Mouse (Mus musculus): ENCODE data around the gene H2afj.

H2afj gene

DNA sequence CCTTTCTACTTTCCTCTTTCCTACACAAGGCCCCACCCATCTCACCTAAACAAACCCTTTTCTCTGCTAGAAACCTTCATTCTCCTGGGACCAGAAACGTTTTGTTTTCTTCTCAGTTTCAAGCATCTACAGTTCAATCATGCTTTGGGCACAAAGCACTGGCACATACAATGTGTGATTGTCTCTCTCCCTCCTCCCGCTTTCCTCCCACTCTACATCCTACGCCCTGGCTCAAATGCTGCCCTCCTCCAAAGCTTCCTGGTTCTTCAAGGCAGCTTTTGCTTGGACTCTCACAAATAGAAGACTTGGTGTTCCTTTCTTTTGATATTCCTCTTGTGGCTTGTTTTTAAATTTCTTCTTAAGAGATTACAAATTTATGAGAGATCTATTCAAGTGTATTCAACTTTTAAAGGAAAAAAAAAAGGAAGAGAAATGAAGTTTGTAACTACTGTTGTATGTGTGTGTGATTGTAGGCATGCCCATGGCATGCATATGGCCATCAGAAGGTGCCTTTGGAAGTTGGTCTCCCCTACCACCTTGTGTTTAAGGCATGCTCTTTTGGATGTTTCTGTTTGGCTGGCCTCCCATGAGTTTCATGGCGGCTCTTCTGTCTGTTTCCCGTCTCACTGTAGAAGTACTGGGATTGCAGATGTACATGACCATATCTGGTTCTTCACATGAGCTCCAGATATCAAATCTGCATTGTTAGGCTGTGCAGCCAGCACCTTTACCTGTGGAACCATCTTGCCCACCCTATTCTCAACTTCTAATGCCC is 37.8 kb downstream of the H2afj start:
- DNase-seq (ENCODE audit: extremely low read depth, low read depth) = no peak

DNA sequence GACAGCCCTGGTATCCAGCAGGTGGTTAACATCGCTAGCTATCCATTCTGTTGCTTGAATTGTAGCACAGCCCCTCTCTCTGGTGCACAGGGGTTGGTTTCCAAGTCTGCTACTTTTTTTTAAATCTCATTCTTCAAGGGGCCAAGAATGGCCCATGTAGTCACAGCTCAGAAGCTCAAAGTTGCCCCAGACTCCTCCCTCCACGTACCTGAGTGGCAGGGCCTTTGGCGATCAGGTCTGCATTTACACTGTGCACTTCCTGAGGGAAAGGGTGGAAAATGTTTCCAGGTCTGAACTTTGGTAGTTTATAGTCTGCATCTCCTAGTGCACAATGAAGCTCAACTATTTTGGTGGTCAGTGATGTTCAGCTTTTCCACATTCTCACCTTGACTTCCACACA is 39.2 kb downstream of the H2afj start:
- DNase-seq (ENCODE audit: extremely low read depth, low read depth) = no peak

DNA sequence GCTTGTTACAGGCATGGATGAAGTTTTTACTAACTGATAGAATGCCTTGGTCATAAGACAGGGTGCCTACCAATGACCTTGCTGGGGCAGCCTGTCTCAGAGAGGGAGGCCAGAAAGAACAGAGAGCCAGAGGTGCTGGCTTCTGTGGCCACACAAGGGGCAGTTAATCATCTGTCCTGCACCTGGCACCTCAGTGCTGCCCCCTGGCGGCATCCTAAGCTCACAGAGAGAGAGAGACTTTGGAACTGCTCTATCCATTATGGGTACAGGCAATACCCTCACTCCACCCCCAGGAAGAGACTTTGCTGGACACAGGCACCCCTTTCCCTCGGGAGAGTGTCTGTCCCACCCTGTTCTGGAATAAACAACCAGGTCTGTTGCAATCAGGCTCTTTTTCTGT is 39.7 kb downstream of the H2afj start:
- DNase-seq (ENCODE audit: extremely low read depth, low read depth) = no peak

DNA sequence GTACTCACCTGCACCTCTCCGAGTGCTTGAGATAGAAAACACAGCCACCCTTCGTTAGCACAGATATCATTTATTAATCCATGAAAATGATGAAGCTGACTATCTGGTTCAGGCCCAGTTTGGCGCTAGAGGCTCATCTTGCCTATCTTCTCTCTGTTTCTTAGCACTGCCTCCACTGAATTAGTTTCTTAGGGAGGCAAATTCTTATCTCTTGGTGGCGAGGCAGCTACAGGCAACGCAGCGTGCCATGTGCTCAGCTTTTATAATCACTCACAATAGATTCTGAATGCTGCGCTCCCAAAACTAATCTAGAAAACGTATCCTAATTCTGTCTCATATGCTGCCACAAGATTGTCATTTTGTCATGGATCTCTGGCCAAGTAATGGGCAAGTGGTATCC is 40.4 kb downstream of the H2afj start:
- DNase-seq (ENCODE audit: extremely low read depth, low read depth) = no peak

DNA sequence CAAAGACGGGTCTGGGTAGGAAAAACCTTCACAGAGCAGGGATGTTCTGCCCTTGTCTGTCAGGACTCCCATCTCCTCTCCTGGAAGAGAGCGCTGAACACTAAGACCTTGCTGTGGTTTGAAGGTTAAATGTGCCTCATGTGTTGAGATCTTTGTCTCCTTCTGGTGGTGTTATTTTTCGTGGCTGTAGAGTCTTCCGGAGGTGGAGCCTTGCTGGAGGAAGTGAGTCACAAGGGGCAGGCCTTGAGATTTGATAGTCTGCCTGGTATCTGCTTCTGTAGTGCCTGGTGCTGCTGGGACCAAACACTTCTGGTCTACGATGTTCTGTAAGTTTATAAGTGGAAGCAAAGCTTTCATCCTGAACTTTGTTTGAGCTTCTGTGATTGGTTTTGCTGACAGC is 40.9 kb downstream of the H2afj start:
- no peak for DNase-seq (ENCODE audit: extremely low read depth, low read depth)

DNA sequence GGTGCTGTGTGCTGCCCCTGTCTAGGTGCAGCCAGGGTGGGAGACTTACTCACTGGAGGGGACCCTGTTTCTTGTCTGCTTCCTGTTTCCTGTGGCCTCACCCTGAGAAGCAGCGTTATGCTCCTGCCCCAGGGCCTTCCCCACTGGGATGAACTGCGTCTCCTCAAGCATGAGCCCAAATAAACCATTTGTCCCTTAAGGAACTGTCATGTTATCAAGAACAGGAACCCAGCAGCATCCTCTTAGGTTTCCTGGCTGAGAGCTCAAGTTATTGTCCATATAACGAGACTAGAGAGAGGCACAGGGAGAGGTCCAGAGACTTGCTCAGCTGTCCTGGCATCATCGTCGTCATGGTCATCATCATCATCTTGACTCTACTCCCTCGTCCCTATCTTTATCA is 42.2 kb downstream of the H2afj start:
- DNase-seq (ENCODE audit: extremely low read depth, low read depth) = no peak

DNA sequence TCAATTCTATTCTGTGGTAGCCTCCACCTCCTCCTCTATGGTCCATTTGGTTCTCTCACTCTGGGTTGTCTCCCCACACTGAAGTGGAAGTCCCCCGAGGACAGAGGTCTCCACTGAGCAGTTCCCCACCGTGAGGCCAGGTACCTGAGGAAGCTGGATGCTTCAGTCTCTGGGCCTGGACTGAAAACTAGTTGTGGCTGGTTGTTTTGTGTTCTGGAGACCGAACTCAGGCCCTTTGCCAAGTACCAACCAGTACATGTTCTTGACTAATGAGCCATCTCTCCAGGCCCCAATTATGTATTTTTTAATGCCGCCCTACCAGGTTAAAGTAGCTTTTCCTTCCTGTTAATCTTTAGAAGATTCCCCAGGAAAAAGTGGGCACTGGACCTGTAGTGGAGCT is 44.3 kb downstream of the H2afj start:
- no peak for DNase-seq (ENCODE audit: extremely low read depth, low read depth)

DNA sequence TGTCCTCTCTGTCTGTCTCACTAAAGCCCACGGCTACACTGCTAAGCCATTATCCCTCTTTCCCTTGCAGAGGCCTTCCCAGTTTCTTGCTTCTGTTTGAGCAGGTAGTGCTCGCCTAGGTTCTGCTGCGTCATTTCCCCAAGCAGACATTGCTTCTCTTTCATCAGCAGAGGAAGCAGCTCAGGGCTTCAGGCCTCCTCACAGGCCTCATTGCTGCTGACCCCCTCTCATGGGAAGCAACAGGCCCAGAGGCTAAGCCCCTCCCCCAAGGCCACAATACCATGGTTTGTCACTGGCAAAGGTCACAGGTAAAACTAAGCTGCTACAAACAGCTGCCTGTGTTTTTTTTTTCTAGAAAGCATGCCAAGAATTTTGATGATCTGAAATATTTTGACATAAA is 44.7 kb downstream of the H2afj start:
- DNase-seq (ENCODE audit: extremely low read depth, low read depth) = no peak

DNA sequence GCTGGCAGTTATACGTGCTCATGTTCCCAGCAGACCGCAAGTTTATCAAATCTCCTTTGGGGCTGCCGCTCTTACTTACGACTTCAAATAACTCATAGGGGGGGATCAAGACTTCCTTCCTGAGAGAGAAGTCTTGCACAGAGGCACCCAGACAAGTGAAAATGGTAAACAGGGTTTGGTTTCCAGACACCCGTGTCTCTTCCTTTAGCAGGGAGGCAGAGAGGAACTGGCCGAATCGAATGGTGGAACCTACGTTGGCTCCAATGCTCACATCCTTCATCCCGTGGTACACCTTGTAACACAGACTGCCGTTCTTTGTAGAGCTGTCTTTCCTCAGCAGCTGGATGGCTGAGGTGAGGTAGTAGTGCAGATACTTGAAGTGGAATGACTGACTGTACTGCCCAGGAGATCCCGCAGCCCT is 46.3 kb downstream of the H2afj start:
- no peak for DNase-seq (ENCODE audit: extremely low read depth, low read depth)

DNA sequence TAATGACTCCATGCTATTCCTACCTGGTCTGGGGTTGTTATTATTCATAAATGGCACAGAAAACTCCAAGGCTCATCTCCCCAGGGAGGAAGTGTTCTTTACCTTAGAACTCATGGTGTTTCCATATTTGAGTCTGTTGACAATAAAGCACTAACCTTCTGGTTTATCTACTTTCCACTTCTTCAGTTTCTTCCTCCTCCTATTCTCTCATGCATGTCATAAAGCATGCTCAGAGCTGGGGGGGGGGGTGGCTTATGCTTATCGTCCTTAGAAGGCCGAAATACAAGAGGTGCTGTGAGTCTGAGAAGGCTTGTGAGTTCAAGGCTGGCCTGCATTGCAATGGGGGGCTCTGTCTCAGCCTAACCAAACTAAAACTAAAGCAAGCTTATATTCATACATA is 47.1 kb downstream of the H2afj start:
- DNase-seq (ENCODE audit: extremely low read depth, low read depth) = peak; percentile 39

DNA sequence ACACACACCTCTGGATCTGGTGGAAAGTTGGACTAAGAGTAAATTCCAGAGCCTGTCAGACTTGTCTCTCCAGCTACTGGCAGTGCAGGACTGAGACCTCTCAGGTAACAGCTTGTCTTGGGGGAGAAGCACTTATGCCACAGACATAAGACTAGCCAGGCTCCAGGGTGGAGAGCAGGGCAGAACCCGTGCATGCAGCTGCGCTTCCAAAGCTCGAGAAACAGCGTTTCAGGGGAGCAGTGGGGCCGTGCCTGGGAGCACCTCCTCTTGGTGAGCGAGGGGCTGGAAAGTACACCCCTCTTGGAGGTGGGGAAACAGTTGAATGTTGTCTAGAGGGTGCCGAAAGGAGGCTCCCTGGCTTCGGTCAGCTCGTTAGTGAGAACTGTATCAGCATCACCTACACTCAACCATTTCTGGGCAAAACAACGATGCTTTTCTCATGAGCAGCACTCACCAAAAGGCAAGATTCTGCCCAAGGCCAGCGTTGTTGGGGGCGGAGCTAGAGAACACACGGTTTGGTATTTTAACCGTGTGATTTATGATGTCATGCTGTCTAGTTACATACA is 48.1 kb downstream of the H2afj start:
- DNase-seq (ENCODE audit: extremely low read depth, low read depth) = no peak

DNA sequence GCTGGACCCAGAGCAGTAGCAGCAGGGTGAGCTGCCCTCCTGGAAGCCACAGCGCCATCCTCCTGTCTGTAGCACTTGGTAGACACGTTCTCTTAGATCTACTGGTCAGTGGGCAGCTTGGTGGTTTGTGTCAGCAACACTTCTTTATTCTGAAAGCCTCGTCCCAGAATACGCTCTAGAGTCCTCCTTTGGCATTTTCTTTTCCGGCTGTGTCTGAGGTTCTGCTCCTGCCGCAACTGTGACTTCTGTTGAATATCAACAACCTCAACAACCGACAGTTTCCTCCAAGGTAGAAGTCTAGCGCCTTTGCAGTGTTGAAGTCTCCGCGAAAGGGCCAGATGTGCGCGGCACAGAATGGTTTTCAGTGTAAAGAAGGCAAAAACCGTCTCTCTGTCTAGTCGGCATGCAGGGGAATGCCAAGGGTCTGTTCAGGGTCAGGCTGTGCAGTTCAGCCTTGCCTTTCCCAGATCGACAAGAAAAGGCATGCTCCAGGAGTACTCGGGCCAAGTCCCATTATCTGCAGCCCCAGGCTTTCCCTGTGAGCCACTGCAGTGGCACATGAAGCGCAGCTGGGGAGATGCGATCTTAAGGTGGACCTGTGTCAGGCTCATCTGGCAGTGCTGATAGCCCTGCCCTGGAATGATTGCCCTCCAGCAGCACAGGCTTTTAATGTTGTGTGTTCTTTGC is 49.3 kb downstream of the H2afj start, which contains the start of gene Art4:
Art4 (minus strand) TSS at position 548 of the 687 bp plus-strand sequence.
- peak; percentile 78 for DNase-seq (ENCODE audit: extremely low read depth, low read depth)

DNA sequence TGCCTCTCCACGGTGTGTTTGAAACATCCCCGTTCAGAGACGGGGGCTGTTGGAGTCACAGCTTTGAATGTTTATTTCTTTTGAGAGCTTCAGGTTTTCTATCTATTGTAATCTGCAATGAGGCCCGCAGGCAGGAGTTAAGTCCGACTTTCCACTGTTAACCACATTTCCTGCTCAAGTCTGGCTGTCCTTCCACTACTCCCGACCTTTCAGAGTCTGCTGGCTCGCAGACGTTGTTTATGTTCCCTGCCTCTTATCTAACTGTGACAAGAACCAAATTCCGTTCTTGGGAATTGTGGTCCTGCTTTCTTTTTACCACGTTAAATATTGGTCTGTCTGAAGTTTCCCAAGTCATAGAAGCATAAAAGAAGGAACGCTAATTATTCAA is 49.8 kb downstream of the H2afj start:
- no peak for DNase-seq (ENCODE audit: extremely low read depth, low read depth)

DNA sequence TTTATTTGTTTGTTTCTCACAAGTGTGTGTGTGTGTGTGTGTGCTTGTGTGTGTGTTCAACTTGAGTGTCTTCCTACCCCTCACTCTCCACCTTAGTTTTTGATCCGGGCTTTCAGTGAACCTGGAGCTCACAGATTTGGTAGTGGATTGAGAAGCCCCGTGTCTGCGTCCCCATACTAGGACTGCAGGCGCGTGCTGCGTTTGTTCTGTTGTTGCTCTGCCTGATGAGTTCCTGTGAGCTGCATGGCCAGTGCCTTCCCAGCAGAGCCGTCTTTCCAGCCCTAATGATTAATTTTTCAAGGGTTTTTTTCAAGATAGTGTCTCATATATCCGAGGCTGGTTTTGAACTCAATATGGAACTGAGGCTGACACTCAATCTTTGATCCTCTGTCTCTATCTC is 50.4 kb downstream of the H2afj start:
- DNase-seq (ENCODE audit: extremely low read depth, low read depth) = no peak

Measured in MEL-GATA-1-ER (cell line).